Mouse (Mus musculus) liver, embryonic 13.5 days (tissue): Measurements from ENCODE around the gene H3f3b. TPM values are rescaled to one million over a fixed set of nuclear protein-coding genes. Genes with fewer than 3 reads are reported as not detected.

Experiments
- ATAC-seq: fragments of 200-750 bp; cut with Nextera tagmentation; 2 replicates; pipeline ENCODE4 v1.8.0; 2017; ENCODE audit warnings: low read depth, mild to moderate bottlenecking, moderate number of reproducible peaks, moderate library complexity
- DNase-seq: peaks from one replicate; pipeline ENCODE4 v3.0.0; 2022
- H3K27ac ChIP-seq: fragments of 300-500 bp; sonication (generic); 2 replicates; pipeline ENCODE4 v1.5.1; 2015; ENCODE audit warnings: moderate library complexity, mild to moderate bottlenecking, inconsistent platforms
- H3K27me3 ChIP-seq: fragments of 300-500 bp; sonication (generic); 2 replicates; pipeline ENCODE4 v1.6.1; 2015; ENCODE audit warnings: mild to moderate bottlenecking, inconsistent platforms
- H3K36me3 ChIP-seq: fragments of 300-500 bp; sonication (generic); 2 replicates; pipeline ENCODE4 v1.6.1; 2015; ENCODE audit warnings: mild to moderate bottlenecking, inconsistent platforms
- H3K4me1 ChIP-seq: fragments of 300-500 bp; sonication (generic); replicated peaks from 2 replicates; pipeline ENCODE4 v1.6.1; 2015; ENCODE audit warnings: inconsistent platforms
- H3K4me2 ChIP-seq: fragments of 300-500 bp; sonication (generic); 2 replicates; pipeline ENCODE4 v1.6.1; 2015; ENCODE audit warnings: inconsistent platforms, mild to moderate bottlenecking, moderate library complexity
- H3K4me3 ChIP-seq: fragments of 300-500 bp; sonication (generic); replicated peaks from 2 replicates; pipeline ENCODE4 v1.5.1; 2015; ENCODE audit warnings: mild to moderate bottlenecking, inconsistent platforms
- H3K9ac ChIP-seq: fragments of 300-500 bp; sonication (generic); 2 replicates; pipeline ENCODE4 v1.6.1; 2015; ENCODE audit warnings: mild to moderate bottlenecking, inconsistent platforms
- H3K9me3 ChIP-seq: fragments of 300-500 bp; sonication (generic); replicated peaks from 2 replicates; pipeline ENCODE4 v1.6.1; 2016; ENCODE audit warnings: inconsistent platforms
- WGBS: fragments of 180-500 bp; shearing (Covaris S2); methylation state at CpG from one replicate; pipeline ENCODE4 v1.1.7; 2015; ENCODE audit not compliant: insufficient replicate concordance; 5-methylcytosine and 5-hydroxymethylcytosine counted together
- polyA plus RNA-seq: library from polyadenylated mRNA; unstranded; fragments of >200 nt; fragmentation: Nextera tagmentation; extraction: Ambion mirVana; gene quantifications from 2 replicates; pipeline ENCODE4 v1.2.1, GENCODE M21; 2015

Gene H3f3b
- 785 and 880 TPM in 2 replicates for polyA plus RNA-seq

DNA sequence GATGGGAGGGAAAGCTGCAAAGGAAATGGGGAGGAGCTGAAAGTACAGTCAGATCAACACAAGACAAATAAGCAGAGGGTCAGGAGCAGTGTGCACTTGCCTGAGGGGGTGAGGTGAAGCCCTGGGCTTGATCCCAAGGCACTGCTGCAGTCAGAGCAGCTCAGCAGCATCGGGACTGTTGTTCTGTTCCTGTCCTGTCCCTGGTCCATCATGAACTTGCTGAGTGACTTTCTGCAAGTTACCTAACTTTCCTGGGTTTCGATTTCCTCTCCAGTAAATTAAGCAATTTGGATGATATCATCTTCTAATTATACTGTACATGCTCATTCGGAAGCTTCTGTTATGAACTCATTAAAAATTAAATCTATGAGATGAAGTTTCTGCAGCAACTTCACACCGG is at the start of gene H3f3b:
H3f3b (minus strand) TSS at position 207 of the 400 bp plus-strand sequence.
- 0 out of 2 replicates have a peak within 1 kb of the TSS, but pooled peaks have one; percentile 33 for H3K9ac ChIP-seq
- DNase-seq (no peak), ATAC-seq (no peak)
- H3K27me3 ChIP-seq, result no peaks in the 10 kb centered on the region
- H3K4me1 ChIP-seq, result peaks cover 39% of the 10 kb centered on the region
- WGBS, result 75% methylated on average over 4 of the region's 4 CpGs
- peak within 1 kb of the TSS; percentile 79; the same call in 1 of the 2 replicates for H3K27ac ChIP-seq
- no peak within 1 kb of the TSS for H3K4me2 ChIP-seq
- peaks cover 12% of the 10 kb centered on the region for H3K36me3 ChIP-seq
- H3K4me3 ChIP-seq, result no peak within 1 kb of the TSS
- H3K9me3 ChIP-seq, result no peaks in the 10 kb centered on the region

DNA sequence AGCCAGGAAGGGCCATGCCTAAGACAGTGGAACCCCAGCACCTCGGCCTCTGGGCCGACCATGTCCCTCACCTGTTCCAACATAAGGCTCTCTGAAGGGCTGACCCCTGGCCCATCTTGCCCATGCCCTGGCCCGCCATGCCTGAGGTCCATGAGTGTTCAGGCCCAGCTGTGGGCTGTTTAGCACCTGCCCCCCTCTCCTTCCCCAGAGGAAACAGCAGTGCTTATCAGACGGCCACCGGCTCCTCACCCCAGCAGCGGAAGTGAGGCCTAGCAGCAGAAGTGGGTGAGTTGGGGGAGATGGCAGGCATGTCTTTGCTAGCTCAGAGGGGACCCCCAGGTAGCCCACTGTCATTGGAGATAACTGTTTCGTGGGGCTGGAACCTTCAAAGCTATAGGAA is 49.1 kb upstream of the H3f3b start:
- peaks cover 54% of the 10 kb centered on the region for H3K36me3 ChIP-seq
- H3K4me2 ChIP-seq, result peak overlapping the region; percentile 99
- no peaks in the 10 kb centered on the region for H3K9me3 ChIP-seq
- H3K4me3 ChIP-seq, result peak overlapping the region; percentile 75
- H3K9ac ChIP-seq, result peak overlapping the region; percentile 96
- no peaks in the 10 kb centered on the region for H3K27me3 ChIP-seq
- peak; percentile 50 for ATAC-seq
- WGBS, result 14% methylated on average over 7 of the region's 7 CpGs
- peaks cover 83% of the 10 kb centered on the region for H3K4me1 ChIP-seq
- DNase-seq, result peak; percentile 65
- peak overlapping the region; percentile 99 for H3K27ac ChIP-seq

DNA sequence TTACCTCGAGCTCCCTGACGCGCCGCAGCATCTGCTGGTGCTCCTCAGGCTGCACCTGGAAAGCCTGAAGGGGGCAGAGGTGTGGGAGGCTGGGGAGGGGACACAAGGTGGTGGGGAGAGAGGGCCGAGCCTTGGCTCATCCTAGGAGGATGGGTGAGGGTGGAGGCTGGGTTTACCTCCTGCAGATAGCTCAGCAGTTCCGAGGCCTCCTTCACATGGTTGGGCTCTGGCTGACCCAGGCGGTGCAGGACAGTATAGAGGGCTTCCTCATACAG is 48.4 kb upstream of the H3f3b start:
- Histone ChIP-seq H3K9me3 (no peaks in the 10 kb centered on the region), H3K9ac (peak overlapping the region; percentile 96), H3K27me3 (no peaks in the 10 kb centered on the region), H3K4me2 (peak overlapping the region; percentile 99), H3K36me3 (peaks cover 50% of the 10 kb centered on the region), H3K4me3 (peak overlapping the region; percentile 75), H3K27ac (peak overlapping the region; percentile 99), H3K4me1 (peaks cover 79% of the 10 kb centered on the region)
- ATAC-seq (0 out of 2 replicates have a peak, but pooled peaks have one; percentile 9), DNase-seq (no peak)
- 48% methylated on average over 7 of the region's 7 CpGs for WGBS

GRCm38 (mm10) chr11:116075539-116076265 is 47.9 kb upstream of the H3f3b start:
- Histone ChIP-seq H3K27me3 (no peaks in the 10 kb centered on the region), H3K4me2 (peak overlapping the region; percentile 99), H3K36me3 (peaks cover 45% of the 10 kb centered on the region), H3K4me3 (peak overlapping the region; percentile 75), H3K27ac (peak overlapping the region; percentile 99), H3K9ac (peak overlapping the region; percentile 96), H3K4me1 (peaks cover 74% of the 10 kb centered on the region), H3K9me3 (no peaks in the 10 kb centered on the region)
- DNase-seq (peak; percentile 60), ATAC-seq (peak; percentile 2; the same call in 1 of the 2 replicates)
- WGBS, result 21% methylated on average over 20 of the region's 20 CpGs

- Histone ChIP-seq H3K4me3 (no peak overlapping the region), H3K27me3 (no peaks in the 10 kb centered on the region), H3K4me2 (no peak overlapping the region), H3K4me1 (peaks cover 62% of the 10 kb centered on the region), H3K36me3 (peaks cover 36% of the 10 kb centered on the region), H3K9ac (peak overlapping the region; percentile 23; the same call in 1 of the 2 replicates), H3K27ac (peak overlapping the region; percentile 61), H3K9me3 (no peaks in the 10 kb centered on the region)
- 33% methylated on average over 7 of the region's 7 CpGs for WGBS
- DNase-seq (no peak), ATAC-seq (no peak)
These were observed 46.8 kb upstream of the H3f3b start for GRCm38 (mm10) chr11:116074436-116074991.

DNA sequence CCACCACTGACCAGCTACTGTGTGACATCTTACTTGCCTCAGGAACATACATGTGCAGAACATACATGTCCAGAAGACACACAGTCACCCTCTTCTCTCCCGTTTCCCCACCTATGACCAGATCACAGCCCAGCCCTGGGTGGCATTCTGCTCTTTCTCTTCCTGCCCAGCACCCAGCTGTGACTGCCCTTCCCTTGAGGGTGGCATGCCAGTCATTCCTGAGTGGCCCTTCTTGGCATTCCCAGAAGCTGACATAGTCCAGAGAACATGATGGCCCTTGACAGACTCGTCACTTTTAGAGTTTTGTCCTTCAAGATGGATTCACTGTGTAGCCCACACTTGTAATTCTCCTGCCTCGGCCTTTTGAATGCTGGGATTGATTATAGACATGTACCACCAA is 44.8 kb upstream of the H3f3b start:
- WGBS, result 85% methylated on average over 3 of the region's 3 CpGs
- H3K4me1 ChIP-seq, result peaks cover 43% of the 10 kb centered on the region

DNA sequence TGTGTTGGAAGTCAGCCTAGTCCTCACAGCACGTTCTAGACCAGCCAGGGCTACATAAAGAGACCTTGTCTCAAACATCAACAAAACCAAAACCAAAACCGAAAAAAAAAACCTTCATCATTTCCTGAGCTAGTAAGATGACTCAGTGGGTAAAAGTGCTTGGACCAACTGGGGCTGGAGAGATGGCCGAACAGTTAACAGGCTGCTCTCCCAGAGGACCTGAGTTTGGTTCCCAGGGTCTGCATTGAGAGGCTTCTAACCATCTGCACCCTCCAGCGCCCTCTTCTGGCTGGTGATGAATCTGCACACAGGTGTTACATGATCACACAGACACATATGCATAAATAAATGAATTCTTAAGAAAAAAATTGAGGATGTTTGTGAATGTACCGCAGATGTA is 43.7 kb upstream of the H3f3b start:
- H3K4me3 ChIP-seq, result no peak overlapping the region
- H3K36me3 ChIP-seq, result peaks cover 51% of the 10 kb centered on the region
- no peaks in the 10 kb centered on the region for H3K9me3 ChIP-seq
- H3K4me1 ChIP-seq, result peaks cover 32% of the 10 kb centered on the region
- no peak overlapping the region for H3K9ac ChIP-seq
- 36% methylated on average over 5 of the region's 5 CpGs for WGBS
- no peaks in the 10 kb centered on the region for H3K27me3 ChIP-seq
- no peak for ATAC-seq
- H3K27ac ChIP-seq, result no peak overlapping the region
- no peak for DNase-seq
- H3K4me2 ChIP-seq, result no peak overlapping the region

More for the DNA sequence above, 44.8 kb upstream of the H3f3b start:
- H3K4me3 ChIP-seq, result no peak overlapping the region
- no peak overlapping the region for H3K27ac ChIP-seq
- no peak overlapping the region for H3K9ac ChIP-seq
- no peak overlapping the region for H3K4me2 ChIP-seq
- H3K36me3 ChIP-seq, result peaks cover 44% of the 10 kb centered on the region
- no peaks in the 10 kb centered on the region for H3K27me3 ChIP-seq
- DNase-seq, result no peak
- no peak for ATAC-seq
- H3K9me3 ChIP-seq, result no peaks in the 10 kb centered on the region

GRCm38 (mm10) chr11:116065345-116065744 is 37.6 kb upstream of the H3f3b start:
- Histone ChIP-seq H3K4me3 (no peak overlapping the region), H3K4me1 (0 out of 2 replicates have a peak, but pooled peaks cover 3% of the 10 kb centered on the region), H3K9ac (no peak overlapping the region), H3K9me3 (no peaks in the 10 kb centered on the region), H3K36me3 (peaks cover 87% of the 10 kb centered on the region), H3K27ac (no peak overlapping the region), H3K27me3 (no peaks in the 10 kb centered on the region), H3K4me2 (no peak overlapping the region)
- no peak for ATAC-seq
- DNase-seq, result no peak
- WGBS, result 82% methylated on average over 12 of the region's 12 CpGs

- ATAC-seq (no peak), DNase-seq (no peak)
- Histone ChIP-seq H3K4me1 (0 out of 2 replicates have a peak, but pooled peaks cover 3% of the 10 kb centered on the region), H3K9ac (no peak overlapping the region), H3K4me2 (no peak overlapping the region), H3K27ac (no peak overlapping the region), H3K4me3 (no peak overlapping the region), H3K27me3 (no peaks in the 10 kb centered on the region), H3K9me3 (no peaks in the 10 kb centered on the region), H3K36me3 (peaks cover 92% of the 10 kb centered on the region)
- WGBS, result 85% methylated on average over 23 of the region's 23 CpGs
These were observed 36.6 kb upstream of the H3f3b start for GRCm38 (mm10) chr11:116064187-116064867.

DNA sequence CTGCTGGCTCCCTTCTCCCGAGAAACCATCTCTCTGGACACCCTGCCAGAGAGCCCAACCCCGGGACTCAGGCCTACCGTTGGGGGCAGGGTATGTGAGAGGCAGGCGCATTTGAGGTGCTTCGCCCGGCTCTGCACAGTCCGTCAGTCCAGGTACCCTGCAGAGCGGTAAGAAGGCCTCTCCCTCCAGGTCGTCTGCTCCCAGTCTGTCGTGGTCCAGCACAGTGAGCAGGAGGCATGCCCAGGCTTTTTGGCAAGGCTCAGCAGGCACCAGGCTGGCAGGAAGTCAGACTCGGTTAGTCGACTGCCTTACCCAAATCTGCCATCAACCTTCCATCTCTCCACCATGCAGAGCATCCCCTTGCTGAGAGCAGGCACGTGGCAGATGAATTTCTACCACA is 35.8 kb upstream of the H3f3b start:
- H3K4me1 ChIP-seq, result peaks cover 9% of the 10 kb centered on the region; the same call in 1 of the 2 replicates
- no peak overlapping the region for H3K4me2 ChIP-seq
- 75% methylated on average over 13 of the region's 13 CpGs for WGBS
- no peaks in the 10 kb centered on the region for H3K27me3 ChIP-seq
- H3K27ac ChIP-seq, result no peak overlapping the region
- H3K36me3 ChIP-seq, result peaks cover 92% of the 10 kb centered on the region
- DNase-seq (no peak), ATAC-seq (no peak)
- H3K4me3 ChIP-seq, result no peak overlapping the region
- no peak overlapping the region for H3K9ac ChIP-seq
- no peaks in the 10 kb centered on the region for H3K9me3 ChIP-seq

DNA sequence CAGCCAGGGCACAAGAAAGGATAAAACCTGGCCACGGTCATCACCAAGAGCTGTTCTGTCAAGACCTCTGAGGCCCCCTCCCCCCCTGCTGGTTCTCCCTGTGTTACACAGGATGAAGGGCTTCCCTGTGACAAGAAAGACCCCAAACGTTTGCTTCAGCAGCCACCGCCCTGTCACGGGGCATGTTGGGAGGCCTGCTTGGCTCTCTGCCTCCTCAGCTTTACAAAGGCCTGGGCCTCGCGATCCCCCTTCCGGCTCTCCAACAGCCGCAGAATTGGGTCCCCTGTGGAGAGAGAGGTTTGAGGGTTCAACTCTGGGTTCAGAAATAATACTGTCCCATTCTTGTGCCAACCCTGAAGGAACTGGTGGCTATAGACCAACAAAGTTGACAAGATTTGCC is 34.8 kb upstream of the H3f3b start:
- H3K4me1 ChIP-seq, result peaks cover 19% of the 10 kb centered on the region
- WGBS, result 68% methylated on average over 8 of the region's 8 CpGs
- no peaks in the 10 kb centered on the region for H3K27me3 ChIP-seq
- ATAC-seq (no peak), DNase-seq (no peak)
- peaks cover 94% of the 10 kb centered on the region for H3K36me3 ChIP-seq
- no peaks in the 10 kb centered on the region for H3K9me3 ChIP-seq
- H3K4me3 ChIP-seq, result no peak overlapping the region
- H3K27ac ChIP-seq, result no peak overlapping the region; the same call in 1 of the 2 replicates
- H3K9ac ChIP-seq, result no peak overlapping the region
- H3K4me2 ChIP-seq, result no peak overlapping the region
